Mouse (Mus musculus): ENCODE measurements around the gene Traf3. TPM values are rescaled to one million over a fixed set of nuclear protein-coding genes. Genes with fewer than 3 reads are reported as not detected.

Gene Traf3
- total RNA-seq, 2 experiments from 2014 or later: 20.6 to 26.6 TPM

- no peak for DNase-seq
Observed at GRCm38 (mm10) chr12:111196548-111196947, 30.4 kb downstream of the Traf3 start.

- no peak for DNase-seq
Observed at GRCm38 (mm10) chr12:111203076-111203475, 36.9 kb downstream of the Traf3 start.

GRCm38 (mm10) chr12:111203945-111204344 is 37.8 kb downstream of the Traf3 start:
- no peak for DNase-seq

GRCm38 (mm10) chr12:111207641-111208040 is 41.5 kb downstream of the Traf3 start:
- no peak for DNase-seq

- no peak for DNase-seq
Observed at GRCm38 (mm10) chr12:111211729-111212128, 45.6 kb downstream of the Traf3 start.

GRCm38 (mm10) chr12:111218867-111219266 is 52.7 kb downstream of the Traf3 start:
- DNase-seq: no peak

- DNase-seq: no peak
Observed at GRCm38 (mm10) chr12:111225197-111225780, 59.1 kb downstream of the Traf3 start.

GRCm38 (mm10) chr12:111227410-111227809 is 61.2 kb downstream of the Traf3 start:
- DNase-seq: no peak

- no peak for DNase-seq
Observed at GRCm38 (mm10) chr12:111228488-111228887, 62.3 kb downstream of the Traf3 start.

GRCm38 (mm10) chr12:111230793-111231192 is 64.6 kb downstream of the Traf3 start:
- DNase-seq: no peak

- DNase-seq: no peak
Observed at GRCm38 (mm10) chr12:111233798-111234197, 67.6 kb downstream of the Traf3 start.

GRCm38 (mm10) chr12:111234383-111234782 is 68.2 kb downstream of the Traf3 start:
- DNase-seq: no peak

GRCm38 (mm10) chr12:111235631-111236030 is 69.5 kb downstream of the Traf3 start:
- no peak for DNase-seq

GRCm38 (mm10) chr12:111237611-111238188 is 71.5 kb downstream of the Traf3 start:
- DNase-seq: no peak

- DNase-seq: no peak
Observed at GRCm38 (mm10) chr12:111238345-111238744, 72.2 kb downstream of the Traf3 start.

GRCm38 (mm10) chr12:111238778-111239177 is 72.6 kb downstream of the Traf3 start:
- DNase-seq: no peak

GRCm38 (mm10) chr12:111239930-111240329 is 73.8 kb downstream of the Traf3 start:
- no peak for DNase-seq

- no peak for DNase-seq
Observed at GRCm38 (mm10) chr12:111241916-111242315, 75.7 kb downstream of the Traf3 start.

GRCm38 (mm10) chr12:111242346-111242745 is 76.2 kb downstream of the Traf3 start:
- DNase-seq: no peak

GRCm38 (mm10) chr12:111243733-111244132 is 77.6 kb downstream of the Traf3 start:
- DNase-seq: no peak

GRCm38 (mm10) chr12:111245070-111245469 is 78.9 kb downstream of the Traf3 start:
- no peak for DNase-seq

- no peak for DNase-seq
Observed at GRCm38 (mm10) chr12:111246808-111247464, 80.8 kb downstream of the Traf3 start.

- DNase-seq: no peak
Observed at GRCm38 (mm10) chr12:111249095-111249494, 82.9 kb downstream of the Traf3 start.

GRCm38 (mm10) chr12:111250116-111250515 is 83.9 kb downstream of the Traf3 start:
- no peak for DNase-seq
